33 mouse cellular contexts compared by ENCODE assay signal in the genomic region with DNA sequence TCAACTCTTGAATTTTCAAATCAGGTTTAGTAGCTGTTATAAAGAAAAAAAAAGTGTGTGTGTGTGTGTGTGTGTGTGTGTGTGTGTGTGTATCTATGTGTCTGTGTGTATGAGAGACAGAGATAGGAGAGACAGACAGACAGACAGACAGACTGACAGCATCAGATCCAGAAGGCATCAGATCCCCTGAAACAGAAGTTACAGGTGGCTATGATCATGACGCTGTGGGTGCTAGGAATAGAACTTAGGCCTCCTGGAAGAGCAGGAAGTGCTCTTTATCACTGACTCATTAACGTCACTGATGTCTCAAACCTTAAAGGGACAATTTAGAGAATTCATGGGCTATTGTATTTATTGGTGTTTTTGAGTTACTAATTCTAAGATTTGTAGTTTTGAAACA. TPM values are rescaled to one million over a fixed set of nuclear protein-coding genes. Genes with fewer than 3 reads are reported as not detected.
"Had no signal": no experiment of that assay in that cellular context is flagged by ENCODE, and none has a peak within 500 bp of the region (broad histone marks: within the 10 kb centered on the region; RNA-seq: fewer than 3 reads in every experiment).

No protein-coding gene starts in this region.

- H3K9ac ChIP-seq: heart, embryonic 12.5 days; hindbrain, embryonic 12.5 days; hindbrain, embryonic 14.5 days; kidney, embryonic 15.5 days; limb, embryonic 13.5 days; limb, embryonic 15.5 days; liver, embryonic 13.5 days; liver, embryonic 15.5 days had no signal

- H3K4me1 ChIP-seq: hindbrain, embryonic 10.5 days; hindbrain, embryonic 12.5 days; limb, embryonic 15.5 days; liver, embryonic 15.5 days had no signal

- H3K4me2 ChIP-seq: heart, embryonic 12.5 days; hindbrain, embryonic 12.5 days; hindbrain, embryonic 14.5 days; kidney, embryonic 15.5 days; limb, embryonic 13.5 days; limb, embryonic 15.5 days; liver, embryonic 13.5 days; liver, embryonic 15.5 days had no signal

- H3K4me3 ChIP-seq: gastrocnemius, adult 2 months; heart, embryonic 10.5 days; heart, embryonic 12.5 days; hindbrain, embryonic 10.5 days; hindbrain, embryonic 12.5 days; kidney, embryonic 15.5 days; left cerebral cortex, adult 2 months; limb, embryonic 13.5 days; limb, embryonic 15.5 days; liver, embryonic 13.5 days; liver, embryonic 15.5 days had no signal

- DNase-seq: gastrocnemius, adult 2 months; gastrocnemius, postnatal 10 days; gastrocnemius, postnatal 25 days; heart, adult 18-20 months; heart, postnatal 10 days; heart, postnatal 4 days; left cerebral cortex, postnatal 4 days; liver, embryonic 13.5 days had no signal

- H3K27ac ChIP-seq: gastrocnemius, adult 2 months; heart, embryonic 10.5 days; hindbrain, embryonic 10.5 days; hindbrain, embryonic 12.5 days; hindbrain, embryonic 14.5 days; kidney, embryonic 15.5 days; left cerebral cortex, adult 2 months; limb, embryonic 13.5 days; limb, embryonic 15.5 days; liver, embryonic 13.5 days; liver, embryonic 15.5 days had no signal

- H3K27me3 ChIP-seq: heart, embryonic 12.5 days; hindbrain, embryonic 12.5 days; kidney, embryonic 15.5 days; limb, embryonic 13.5 days; limb, embryonic 15.5 days; liver, embryonic 13.5 days; liver, embryonic 15.5 days had no signal

- H3K36me3 ChIP-seq: hindbrain, embryonic 12.5 days; limb, embryonic 15.5 days had no signal

- H3K9me3 ChIP-seq: heart, embryonic 10.5 days; heart, embryonic 12.5 days; hindbrain, embryonic 10.5 days; hindbrain, embryonic 12.5 days; kidney, embryonic 15.5 days; limb, embryonic 13.5 days; limb, embryonic 15.5 days; liver, embryonic 13.5 days; liver, embryonic 15.5 days had no signal

- ATAC-seq: hindbrain, embryonic 16.5 days; inflammation-experienced regulatory T-cells, adult 6 months had no signal

RNA-seq across cellular contexts. Expression of a gene that starts 54.4 kb away (rescaled TPM):
- total RNA-seq: gastrocnemius, adult 2 months; gastrocnemius, postnatal 10 days; gastrocnemius, postnatal 25 days; gastrocnemius, postnatal 4 days; granulocyte monocyte progenitor cell, adult 5-6 weeks; heart, adult 18-20 months; heart, adult 8-10 months; heart, postnatal 10 days; heart, postnatal 25 days; heart, postnatal 4 days; layer of hippocampus, adult 18-20 months; layer of hippocampus, postnatal 10 days; layer of hippocampus, postnatal 25 days had no signal
- polyA plus RNA-seq: heart, embryonic 10.5 days; heart, embryonic 12.5 days; heart, embryonic 14.5 days; heart, embryonic 16.5 days; inflammation-experienced regulatory T-cells, adult 6 months; kidney, adult 2 months; kidney, embryonic 15.5 days; kidney, postnatal 0 days; large intestine, adult 2 months; limb, embryonic 11.5 days; limb, embryonic 13.5 days; limb, embryonic 15.5 days; liver, embryonic 13.5 days; liver, embryonic 15.5 days had no signal
